Mouse (Mus musculus): Measurements from ENCODE around the gene Fam78a.

The Fam78a gene

GRCm38 (mm10) chr2:32084111-32084871 is at the start of gene Fam78a:
Gene Fam78a, minus strand, starts transcription at chr2:32084857.
- no peak for DNase-seq (ENCODE audit: low spot score)

- DNase-seq (ENCODE audit: low spot score) = peak; percentile 90
These were observed 49.4 kb upstream of the Fam78a start for GRCm38 (mm10) chr2:32134039-32134438.

- DNase-seq (ENCODE audit: low spot score) = no peak
These were observed 47.9 kb upstream of the Fam78a start for GRCm38 (mm10) chr2:32132567-32132992.

- no peak for DNase-seq (ENCODE audit: low spot score)
These were observed 47.4 kb upstream of the Fam78a start for GRCm38 (mm10) chr2:32131866-32132566.

GRCm38 (mm10) chr2:32131205-32131834 is 46.7 kb upstream of the Fam78a start:
- no peak for DNase-seq (ENCODE audit: low spot score)

GRCm38 (mm10) chr2:32130435-32130834 is 45.8 kb upstream of the Fam78a start:
- DNase-seq (ENCODE audit: low spot score) = peak; percentile 48

- no peak for DNase-seq (ENCODE audit: low spot score)
These were observed 44.9 kb upstream of the Fam78a start for GRCm38 (mm10) chr2:32129383-32130074.

GRCm38 (mm10) chr2:32128536-32128841 is 43.8 kb upstream of the Fam78a start:
- no peak for DNase-seq (ENCODE audit: low spot score)

GRCm38 (mm10) chr2:32127653-32128535 is 43.2 kb upstream of the Fam78a start:
- no peak for DNase-seq (ENCODE audit: low spot score)

GRCm38 (mm10) chr2:32121785-32122184 is 37.1 kb upstream of the Fam78a start:
- no peak for DNase-seq (ENCODE audit: low spot score)

- DNase-seq (ENCODE audit: low spot score) = no peak
These were observed 36.5 kb upstream of the Fam78a start for GRCm38 (mm10) chr2:32121150-32121549.

GRCm38 (mm10) chr2:32119802-32120750 is 35.4 kb upstream of the Fam78a start:
- no peak for DNase-seq (ENCODE audit: low spot score)

- no peak for DNase-seq (ENCODE audit: low spot score)
These were observed 31.2 kb upstream of the Fam78a start for GRCm38 (mm10) chr2:32115851-32116268.

GRCm38 (mm10) chr2:32112548-32112947 is 27.9 kb upstream of the Fam78a start:
- no peak for DNase-seq (ENCODE audit: low spot score)

GRCm38 (mm10) chr2:32111268-32111667 is 26.6 kb upstream of the Fam78a start:
- DNase-seq (ENCODE audit: low spot score) = no peak

GRCm38 (mm10) chr2:32105930-32106329 is 21.3 kb upstream of the Fam78a start:
- no peak for DNase-seq (ENCODE audit: low spot score)

- no peak for DNase-seq (ENCODE audit: low spot score)
These were observed 20.7 kb upstream of the Fam78a start for GRCm38 (mm10) chr2:32105117-32105913.

- no peak for DNase-seq (ENCODE audit: low spot score)
These were observed 19.5 kb upstream of the Fam78a start for GRCm38 (mm10) chr2:32104122-32104521.

- DNase-seq (ENCODE audit: low spot score) = no peak
These were observed 18.9 kb upstream of the Fam78a start for GRCm38 (mm10) chr2:32103557-32103956.

All from left cerebral cortex, adult 11 months (tissue).